Comparison of ENCODE assay signal across 11 mouse cellular contexts in the genomic region with DNA sequence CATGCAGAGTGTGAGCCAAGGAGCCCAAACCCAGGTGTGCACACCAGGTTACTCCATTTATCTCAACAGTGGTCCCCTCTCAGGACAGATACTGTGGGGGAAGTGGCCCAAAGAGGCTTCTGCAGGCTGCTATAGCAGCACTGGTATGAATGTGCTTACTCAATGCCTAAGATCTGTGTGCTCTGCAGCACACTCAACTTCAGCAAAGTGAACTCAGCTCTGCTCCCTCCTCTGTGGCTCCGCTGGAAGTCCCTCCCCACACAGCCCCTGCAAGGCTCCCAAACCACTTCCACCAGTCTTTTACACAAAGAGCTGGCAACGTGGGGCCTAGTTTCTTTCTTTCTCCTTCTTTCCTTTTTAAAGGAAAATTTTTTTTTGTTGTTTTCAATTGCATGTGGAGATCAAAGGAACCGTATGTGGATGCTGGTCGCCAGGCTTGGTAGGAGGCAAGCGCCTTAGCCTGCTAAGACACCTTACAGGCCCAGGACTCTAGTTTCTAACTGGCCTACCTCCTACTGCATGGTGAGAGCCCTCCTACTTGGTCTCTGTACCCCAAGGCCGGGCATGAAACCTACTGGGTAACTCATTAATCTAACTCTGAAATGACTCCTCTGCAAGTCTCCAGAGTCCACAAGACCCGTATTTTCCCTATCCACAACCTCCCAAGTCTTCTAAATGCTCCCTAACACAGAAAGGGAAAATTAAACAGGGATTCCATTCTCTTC. TPM values are rescaled to one million over a fixed set of nuclear protein-coding genes. Genes with fewer than 3 reads are reported as not detected.
A peak's percentile ranks its signal among the peaks of the same experiment; 100 is the strongest.
DNase-seq lines count a peak whose midpoint lies in the region; ATAC-seq lines count a peak whose summit lies in the region.
"Had no signal": no experiment of that assay in that cellular context is flagged by ENCODE, and none has a peak within 500 bp of the region (broad histone marks: within the 10 kb centered on the region; RNA-seq: fewer than 3 reads in every experiment).

No protein-coding gene starts in this region.

- no peaks in the 10 kb centered on the region for H3K36me3 ChIP-seq in kidney, embryonic 16.5 days (ENCODE audit: insufficient read depth, low read length)

- H3K4me3 ChIP-seq in kidney, embryonic 16.5 days (ENCODE audit: low read length): no peak overlapping the region

- DNase-seq in CD4-positive, CD25-positive, alpha-beta regulatory T cell, adult 2 months (ENCODE audit: low read depth, low spot score): peak; percentile 56
- peak; percentile 45 for DNase-seq in T-cell, adult 2 months (ENCODE audit: low spot score)
- DNase-seq in naive thymus-derived CD4-positive, alpha-beta T cell, adult 2 months (ENCODE audit: low read depth): peak; percentile 62
- DNase-seq in spleen, adult 18-20 months: no peak
- DNase-seq in cerebellum, postnatal 10 days: no peak
- no peak for DNase-seq in adipocyte (ENCODE audit: low spot score)
- DNase-seq: cerebellum, postnatal 14 days; midbrain, embryonic 14.5 days; right cerebral cortex, adult 18-20 months had no signal

- WGBS in kidney, embryonic 16.5 days: 45% methylated on average over 7 of the region's 7 CpGs

- H3K4me1 ChIP-seq in kidney, embryonic 16.5 days (ENCODE audit: insufficient read depth, low read length): peaks cover 68% of the 10 kb centered on the region

- peak; percentile 84 for ATAC-seq in kidney, embryonic 16.5 days (ENCODE audit: low FRiP score, low TSS enrichment)
- ATAC-seq: hindbrain, postnatal 0 days had no signal

- 0 out of 2 replicates have a peak overlapping the region, but pooled peaks have one; percentile 5 for H3K9ac ChIP-seq in kidney, embryonic 16.5 days (replicated peaks; ENCODE audit: low read length)

- H3K9me3 ChIP-seq in kidney, embryonic 16.5 days (ENCODE audit: low read length): no peaks in the 10 kb centered on the region

- no peaks in the 10 kb centered on the region for H3K27me3 ChIP-seq in kidney, embryonic 16.5 days (ENCODE audit: insufficient read depth, low read length)

- H3K4me2 ChIP-seq in kidney, embryonic 16.5 days (replicated peaks; ENCODE audit: low read depth, low read length): no peak overlapping the region

- peak overlapping the region; percentile 90 for H3K27ac ChIP-seq in kidney, embryonic 16.5 days (ENCODE audit: low read length)
- H3K27ac ChIP-seq: hindbrain, postnatal 0 days had no signal

RNA-seq across cellular contexts. Expression of a gene that starts 35.3 kb away (rescaled TPM):
- 53.9 and 54.8 TPM in 2 replicates for polyA plus RNA-seq in kidney, embryonic 16.5 days (2015; fragmentation: Nextera tagmentation; extraction: Ambion mirVana)

Comparison
In these comparisons a context has a peak if more than half of its experiments do, and no peak if none do; other contexts are left out.
1. DNase-seq: peak in CD4-positive, CD25-positive, alpha-beta regulatory T cell, adult 2 months (single experiment), T-cell, adult 2 months (single experiment) and naive thymus-derived CD4-positive, alpha-beta T cell, adult 2 months (single experiment); none in spleen, adult 18-20 months (0 of 2), cerebellum, postnatal 10 days (0 of 2) and adipocyte (single experiment).